Mouse (Mus musculus): ENCODE data around the gene Morc2a. TPM values are rescaled to one million over a fixed set of nuclear protein-coding genes. Genes with fewer than 3 reads are reported as not detected.

Gene Morc2a
- polyA plus RNA-seq, 1 experiment from 2014 or later: 15.1 TPM

DNA sequence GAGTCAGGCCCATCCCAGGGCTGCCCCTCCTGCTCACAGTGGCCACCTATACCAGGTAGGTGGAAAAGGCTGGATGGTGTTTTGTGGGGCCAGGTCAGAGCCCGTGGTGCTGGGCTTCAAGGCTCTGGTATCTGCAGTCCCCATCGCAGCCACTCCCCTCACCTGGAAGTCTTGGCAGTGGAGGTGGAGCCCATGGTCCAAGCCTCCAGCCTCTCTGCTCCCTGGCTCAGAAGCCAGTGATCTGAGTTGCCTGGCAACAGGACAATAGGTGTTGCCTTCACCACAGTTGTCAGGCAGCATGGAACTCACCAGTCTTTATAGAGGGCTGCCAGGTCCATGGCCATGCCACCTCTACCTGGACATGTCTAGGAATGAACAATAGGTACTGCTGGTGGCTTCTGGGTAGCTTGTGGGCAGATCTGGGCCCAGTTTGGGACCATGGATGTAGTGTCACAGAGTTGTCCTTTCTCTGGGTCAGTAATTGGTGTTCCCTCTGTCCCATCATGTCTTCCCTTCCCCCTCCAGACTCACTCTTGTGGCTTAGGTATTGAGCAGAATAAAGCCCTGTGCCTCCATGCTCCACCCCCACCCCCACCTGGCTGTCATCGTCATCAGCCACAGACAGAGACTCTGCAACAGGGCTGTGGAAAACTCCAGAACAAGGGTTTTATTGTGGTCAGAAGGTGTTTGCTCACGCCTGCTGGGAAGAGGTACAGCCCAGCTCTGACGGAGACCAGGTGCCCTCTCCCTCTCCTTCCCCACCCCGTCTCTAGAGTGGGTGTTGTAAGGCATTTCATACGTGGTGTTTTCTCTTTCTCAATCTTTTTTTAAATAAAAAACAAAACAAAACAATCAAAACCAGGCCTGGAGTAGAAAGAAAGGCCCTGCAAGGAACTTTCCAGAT lies 54.4 kb downstream of the Morc2a start:
- H3K36me3 ChIP-seq (ENCODE audit: control insufficient read depth, insufficient read depth, low read length): no peaks in the 10 kb centered on the region
- 65% methylated on average over 7 of the region's 7 CpGs for WGBS
- H3K4me3 ChIP-seq (ENCODE audit: control insufficient read depth in 1 of 2, insufficient read depth in 1 of 2, low read depth in 1 of 2, low read length in 2 of 2): no peak overlapping the region
- H3K4me2 ChIP-seq (ENCODE audit: low read length): no peak overlapping the region
- H3K9me3 ChIP-seq (ENCODE audit: control insufficient read depth, low read length): no peaks in the 10 kb centered on the region
- no peak overlapping the region for H3K27ac ChIP-seq (replicated peaks in 1 of 2; ENCODE audit: control insufficient read depth in 1 of 2, insufficient read depth in 1 of 2, low read depth in 2 of 2, low read length in 2 of 2)
- no peak overlapping the region for H3K9ac ChIP-seq (ENCODE audit: low read length)
- no peak for ATAC-seq (ENCODE audit: insufficient number of reproducible peaks, insufficient read depth, low FRiP score, low read depth)
- no peaks in the 10 kb centered on the region; a peak in 1 of 4 replicates for H3K4me1 ChIP-seq (ENCODE audit: control insufficient read depth in 2 of 2, insufficient read depth in 2 of 2, low read length in 2 of 2)
- H3K27me3 ChIP-seq (ENCODE audit: control insufficient read depth, insufficient read depth, low read length): peaks cover 15% of the 10 kb centered on the region; the same call in 1 of the 2 replicates

DNA sequence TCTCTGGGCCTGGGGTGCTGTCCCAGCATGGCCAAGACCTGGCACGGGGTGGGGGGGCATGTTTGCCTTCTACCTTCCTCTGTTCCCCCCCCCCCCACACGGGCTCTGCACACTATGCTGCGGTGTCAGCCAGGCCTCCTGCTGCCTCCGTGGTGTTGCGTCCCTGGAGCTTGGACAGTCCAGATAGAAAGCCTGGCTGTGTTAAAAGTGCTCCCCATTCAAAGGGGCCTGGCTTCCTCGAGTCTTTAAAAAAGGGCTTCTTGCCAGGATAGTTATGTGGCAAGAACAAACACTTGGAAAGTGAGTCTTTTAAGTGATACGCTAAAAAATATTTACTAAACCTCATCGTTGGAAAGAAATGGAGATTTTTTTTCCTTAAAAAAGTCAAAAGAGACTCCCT lies 55.4 kb downstream of the Morc2a start:
- H3K4me1 ChIP-seq (ENCODE audit: control insufficient read depth in 2 of 2, insufficient read depth in 2 of 2, low read length in 2 of 2): no peaks in the 10 kb centered on the region; a peak in 1 of 4 replicates
- H3K9me3 ChIP-seq (ENCODE audit: control insufficient read depth, low read length): no peaks in the 10 kb centered on the region
- ATAC-seq (ENCODE audit: insufficient number of reproducible peaks, insufficient read depth, low FRiP score, low read depth): no peak
- no peak overlapping the region for H3K9ac ChIP-seq (ENCODE audit: low read length)
- no peak overlapping the region for H3K4me3 ChIP-seq (ENCODE audit: control insufficient read depth in 1 of 2, insufficient read depth in 1 of 2, low read depth in 1 of 2, low read length in 2 of 2)
- no peaks in the 10 kb centered on the region for H3K36me3 ChIP-seq (ENCODE audit: control insufficient read depth, insufficient read depth, low read length)
- H3K4me2 ChIP-seq (ENCODE audit: low read length): no peak overlapping the region
- H3K27ac ChIP-seq (replicated peaks in 1 of 2; ENCODE audit: control insufficient read depth in 1 of 2, insufficient read depth in 1 of 2, low read depth in 2 of 2, low read length in 2 of 2): no peak overlapping the region
- WGBS: 71% methylated on average over 8 of the region's 8 CpGs
- peaks cover 15% of the 10 kb centered on the region; the same call in 1 of the 2 replicates for H3K27me3 ChIP-seq (ENCODE audit: control insufficient read depth, insufficient read depth, low read length)

GRCm38 (mm10) chr11:3707057-3707456 lies 58.1 kb downstream of the Morc2a start:
- ATAC-seq (ENCODE audit: insufficient number of reproducible peaks, insufficient read depth, low FRiP score, low read depth): no peak
- Histone ChIP-seq H3K4me3 (ENCODE audit: control insufficient read depth in 1 of 2, insufficient read depth in 1 of 2, low read depth in 1 of 2, low read length in 2 of 2) (no peak overlapping the region), H3K27me3 (ENCODE audit: control insufficient read depth, insufficient read depth, low read length) (peaks cover 15% of the 10 kb centered on the region; the same call in 1 of the 2 replicates), H3K4me1 (ENCODE audit: control insufficient read depth in 2 of 2, insufficient read depth in 2 of 2, low read length in 2 of 2) (no peaks in the 10 kb centered on the region; a peak in 1 of 4 replicates), H3K9ac (ENCODE audit: low read length) (no peak overlapping the region), H3K9me3 (ENCODE audit: control insufficient read depth, low read length) (no peaks in the 10 kb centered on the region), H3K4me2 (ENCODE audit: low read length) (no peak overlapping the region), H3K36me3 (ENCODE audit: control insufficient read depth, insufficient read depth, low read length) (no peaks in the 10 kb centered on the region), H3K27ac (replicated peaks in 1 of 2; ENCODE audit: control insufficient read depth in 1 of 2, insufficient read depth in 1 of 2, low read depth in 2 of 2, low read length in 2 of 2) (no peak overlapping the region)
- 60% methylated on average over 8 of the region's 8 CpGs for WGBS

DNA sequence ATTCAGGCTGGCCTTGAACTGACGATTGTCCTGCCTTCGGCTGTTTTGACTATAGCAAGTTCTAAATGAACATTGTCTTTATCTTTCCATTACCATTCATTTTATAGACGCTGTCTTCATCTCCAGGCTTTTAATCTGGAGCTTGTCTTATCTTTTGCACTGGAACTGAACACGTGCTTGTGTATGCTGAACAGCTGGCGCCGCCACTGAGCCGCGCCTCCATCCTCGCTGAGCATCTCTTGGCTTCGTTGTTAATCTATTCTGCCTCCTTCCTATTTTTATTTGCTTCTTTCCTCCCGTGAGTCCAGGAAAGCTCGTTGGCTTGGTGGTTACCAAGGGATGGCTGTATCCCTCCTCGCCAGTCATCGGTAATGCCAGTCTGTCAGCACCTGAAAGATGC lies 61.2 kb downstream of the Morc2a start:
- Histone ChIP-seq H3K27me3 (ENCODE audit: control insufficient read depth, insufficient read depth, low read length) (0 out of 2 replicates have a peak, but pooled peaks cover 9% of the 10 kb centered on the region), H3K36me3 (ENCODE audit: control insufficient read depth, insufficient read depth, low read length) (no peaks in the 10 kb centered on the region), H3K4me3 (ENCODE audit: control insufficient read depth in 1 of 2, insufficient read depth in 1 of 2, low read depth in 1 of 2, low read length in 2 of 2) (no peak overlapping the region), H3K4me2 (ENCODE audit: low read length) (no peak overlapping the region), H3K9me3 (ENCODE audit: control insufficient read depth, low read length) (no peaks in the 10 kb centered on the region), H3K4me1 (ENCODE audit: control insufficient read depth in 2 of 2, insufficient read depth in 2 of 2, low read length in 2 of 2) (no peaks in the 10 kb centered on the region; a peak in 1 of 4 replicates), H3K27ac (replicated peaks in 1 of 2; ENCODE audit: control insufficient read depth in 1 of 2, insufficient read depth in 1 of 2, low read depth in 2 of 2, low read length in 2 of 2) (no peak overlapping the region), H3K9ac (ENCODE audit: low read length) (no peak overlapping the region)
- ATAC-seq (ENCODE audit: insufficient number of reproducible peaks, insufficient read depth, low FRiP score, low read depth): no peak
- 62% methylated on average over 14 of the region's 14 CpGs for WGBS

GRCm38 (mm10) chr11:3714486-3714885 lies 65.5 kb downstream of the Morc2a start:
- WGBS: 30% methylated on average over 15 of the region's 15 CpGs
- no peak overlapping the region for H3K9ac ChIP-seq (ENCODE audit: low read length)

GRCm38 (mm10) chr11:3716662-3717061 lies 67.7 kb downstream of the Morc2a start:
- WGBS: 84% methylated on average over 6 of the region's 6 CpGs
- Histone ChIP-seq H3K4me2 (ENCODE audit: low read length) (no peak overlapping the region), H3K9ac (ENCODE audit: low read length) (no peak overlapping the region), H3K9me3 (ENCODE audit: control insufficient read depth, low read length) (no peaks in the 10 kb centered on the region), H3K4me1 (ENCODE audit: control insufficient read depth in 2 of 2, insufficient read depth in 2 of 2, low read length in 2 of 2) (no peaks in the 10 kb centered on the region), H3K27ac (replicated peaks in 1 of 2; ENCODE audit: control insufficient read depth in 1 of 2, insufficient read depth in 1 of 2, low read depth in 2 of 2, low read length in 2 of 2) (no peak overlapping the region), H3K4me3 (ENCODE audit: control insufficient read depth in 1 of 2, insufficient read depth in 1 of 2, low read depth in 1 of 2, low read length in 2 of 2) (no peak overlapping the region), H3K36me3 (ENCODE audit: control insufficient read depth, insufficient read depth, low read length) (no peaks in the 10 kb centered on the region), H3K27me3 (ENCODE audit: control insufficient read depth, insufficient read depth, low read length) (no peaks in the 10 kb centered on the region)
- ATAC-seq (ENCODE audit: insufficient number of reproducible peaks, insufficient read depth, low FRiP score, low read depth): no peak

More at GRCm38 (mm10) chr11:3714486-3714885, 65.5 kb downstream of the Morc2a start:
- H3K27me3 ChIP-seq (ENCODE audit: control insufficient read depth, insufficient read depth, low read length): no peaks in the 10 kb centered on the region
- no peaks in the 10 kb centered on the region for H3K9me3 ChIP-seq (ENCODE audit: control insufficient read depth, low read length)
- H3K27ac ChIP-seq (replicated peaks in 1 of 2; ENCODE audit: control insufficient read depth in 1 of 2, insufficient read depth in 1 of 2, low read depth in 2 of 2, low read length in 2 of 2): no peak overlapping the region
- no peak for ATAC-seq (ENCODE audit: insufficient number of reproducible peaks, insufficient read depth, low FRiP score, low read depth)
- H3K36me3 ChIP-seq (ENCODE audit: control insufficient read depth, insufficient read depth, low read length): no peaks in the 10 kb centered on the region
- H3K4me2 ChIP-seq (ENCODE audit: low read length): no peak overlapping the region
- no peak overlapping the region for H3K4me3 ChIP-seq (ENCODE audit: control insufficient read depth in 1 of 2, insufficient read depth in 1 of 2, low read depth in 1 of 2, low read length in 2 of 2)
- H3K4me1 ChIP-seq (ENCODE audit: control insufficient read depth in 2 of 2, insufficient read depth in 2 of 2, low read length in 2 of 2): no peaks in the 10 kb centered on the region

DNA sequence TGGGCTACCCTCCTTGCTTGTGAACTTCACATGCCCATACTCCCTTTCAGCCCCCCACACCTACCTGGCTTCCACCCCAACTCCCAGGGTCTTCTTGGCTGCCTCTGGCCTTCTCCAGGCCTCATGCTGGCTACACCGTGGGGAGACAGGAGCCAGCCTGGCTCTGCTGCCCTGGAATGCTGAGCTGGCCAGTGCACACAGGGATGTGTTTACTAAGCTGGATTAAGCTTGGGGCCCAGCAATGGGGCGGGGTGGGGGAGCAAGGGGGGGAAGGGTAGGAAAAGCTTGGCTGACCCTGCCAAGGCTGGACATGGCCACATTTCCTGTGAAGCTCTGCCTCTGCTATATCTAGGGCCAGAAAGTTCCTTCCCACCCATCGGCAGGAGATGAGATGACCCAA lies 73.0 kb downstream of the Morc2a start:
- no peaks in the 10 kb centered on the region for H3K27me3 ChIP-seq (ENCODE audit: control insufficient read depth, insufficient read depth, low read length)
- no peak overlapping the region for H3K9ac ChIP-seq (ENCODE audit: low read length)
- H3K27ac ChIP-seq (replicated peaks in 1 of 2; ENCODE audit: control insufficient read depth in 1 of 2, insufficient read depth in 1 of 2, low read depth in 2 of 2, low read length in 2 of 2): no peak overlapping the region
- H3K9me3 ChIP-seq (ENCODE audit: control insufficient read depth, low read length): no peaks in the 10 kb centered on the region
- no peak overlapping the region for H3K4me2 ChIP-seq (ENCODE audit: low read length)
- ATAC-seq (ENCODE audit: insufficient number of reproducible peaks, insufficient read depth, low FRiP score, low read depth): no peak
- no peaks in the 10 kb centered on the region for H3K36me3 ChIP-seq (ENCODE audit: control insufficient read depth, insufficient read depth, low read length)
- peaks cover 4 to 14% of the 10 kb centered on the region in 2 experiments for H3K4me1 ChIP-seq (ENCODE audit: control insufficient read depth in 2 of 2, insufficient read depth in 2 of 2, low read length in 2 of 2)
- H3K4me3 ChIP-seq (ENCODE audit: control insufficient read depth in 1 of 2, insufficient read depth in 1 of 2, low read depth in 1 of 2, low read length in 2 of 2): no peak overlapping the region
- WGBS: 46% methylated on average over 3 of the region's 3 CpGs

All from heart, embryonic 14.5 days (tissue).